Mouse (Mus musculus): ENCODE measurements around the gene Asl. TPM values are rescaled to one million over a fixed set of nuclear protein-coding genes. Genes with fewer than 3 reads are reported as not detected.
"Not testable (repeated sequence)": the region's sequence is repeated elsewhere in the genome, so short reads cannot be mapped to it uniquely, and the experiment has no call there.

Gene Asl
- polyA plus RNA-seq, 1 experiment from 2014 or later, result 19.3 TPM

DNA sequence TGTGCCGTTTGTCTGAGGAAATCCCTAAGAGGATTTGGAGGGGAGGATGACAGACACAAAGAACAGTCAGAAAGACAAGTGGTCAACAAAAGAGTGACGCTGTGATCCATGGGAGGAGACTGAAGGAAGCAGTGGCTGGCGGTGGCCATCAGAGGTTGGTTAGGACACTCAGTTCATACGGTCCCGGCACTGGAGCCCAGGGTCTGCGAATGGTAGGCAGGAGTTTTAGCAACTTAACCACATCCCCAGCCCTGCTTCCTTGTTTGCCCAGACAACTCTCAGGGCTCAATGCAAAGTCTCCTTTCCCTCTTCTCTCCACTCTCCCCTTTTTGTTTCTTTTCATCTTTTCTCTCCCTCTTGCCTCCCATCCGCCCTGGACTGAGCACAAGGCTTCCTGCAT, 17.1 kb upstream of the Asl start:
- Histone ChIP-seq H3K4me3 (ENCODE audit: control insufficient read depth in 1 of 2, insufficient read depth in 1 of 2, low read depth in 1 of 2, low read length in 2 of 2) (no peak overlapping the region), H3K9ac (ENCODE audit: low read length) (no peak overlapping the region), H3K27me3 (ENCODE audit: control insufficient read depth, insufficient read depth, low read length) (peaks cover 45% of the 10 kb centered on the region), H3K9me3 (ENCODE audit: control insufficient read depth, low read length) (no peaks in the 10 kb centered on the region), H3K4me2 (ENCODE audit: low read length) (no peak overlapping the region), H3K36me3 (ENCODE audit: control insufficient read depth, insufficient read depth, low read length) (peaks cover 60% of the 10 kb centered on the region), H3K4me1 (ENCODE audit: control insufficient read depth in 2 of 2, insufficient read depth in 2 of 2, low read length in 2 of 2) (peaks cover 9 to 11% of the 10 kb centered on the region in 2 experiments; a peak in 3 of 4 replicates), H3K27ac (replicated peaks in 1 of 2; ENCODE audit: control insufficient read depth in 1 of 2, insufficient read depth in 1 of 2, low read depth in 2 of 2, low read length in 2 of 2) (no peak overlapping the region)
- ATAC-seq (ENCODE audit: insufficient number of reproducible peaks, insufficient read depth, low FRiP score, low read depth), result no peak
- WGBS, result 70% methylated on average over 7 of the region's 7 CpGs

GRCm38 (mm10) chr5:130044201-130044695, 15.2 kb upstream of the Asl start:
- Histone ChIP-seq H3K4me3 (ENCODE audit: control insufficient read depth in 1 of 2, insufficient read depth in 1 of 2, low read depth in 1 of 2, low read length in 2 of 2) (no peak overlapping the region), H3K9ac (ENCODE audit: low read length) (no peak overlapping the region), H3K4me2 (ENCODE audit: low read length) (no peak overlapping the region), H3K36me3 (ENCODE audit: control insufficient read depth, insufficient read depth, low read length) (peaks cover 61% of the 10 kb centered on the region), H3K9me3 (ENCODE audit: control insufficient read depth, low read length) (no peaks in the 10 kb centered on the region), H3K4me1 (ENCODE audit: control insufficient read depth in 2 of 2, insufficient read depth in 2 of 2, low read length in 2 of 2) (peaks cover 9 to 11% of the 10 kb centered on the region in 2 experiments; a peak in 3 of 4 replicates), H3K27me3 (ENCODE audit: control insufficient read depth, insufficient read depth, low read length) (peaks cover 30% of the 10 kb centered on the region), H3K27ac (replicated peaks in 1 of 2; ENCODE audit: control insufficient read depth in 1 of 2, insufficient read depth in 1 of 2, low read depth in 2 of 2, low read length in 2 of 2) (no peak overlapping the region)
- no peak for ATAC-seq (ENCODE audit: insufficient number of reproducible peaks, insufficient read depth, low FRiP score, low read depth)
- 84% methylated on average over 7 of the region's 7 CpGs for WGBS

DNA sequence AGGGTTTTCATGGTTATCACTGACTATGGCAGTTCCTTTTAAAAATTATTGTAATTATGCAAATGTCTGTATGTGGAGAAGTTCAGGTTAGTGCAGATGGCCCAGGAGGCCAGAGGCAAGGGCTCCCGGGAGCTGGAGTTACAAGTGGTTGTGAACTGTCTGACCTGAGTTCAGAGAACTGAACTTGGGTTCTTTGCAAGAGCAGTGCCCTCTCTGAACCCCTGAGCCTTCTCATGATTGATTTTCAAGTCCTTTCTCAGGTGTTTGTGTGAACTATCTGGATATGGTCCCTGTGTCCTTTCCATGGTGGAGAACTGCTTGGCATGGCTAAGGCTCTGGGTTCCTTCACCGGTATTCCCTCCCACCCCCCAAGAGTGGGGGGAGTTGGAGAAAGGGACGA, 14.7 kb upstream of the Asl start:
- no peak overlapping the region for H3K4me2 ChIP-seq (ENCODE audit: low read length)
- 95% methylated on average over 3 of the region's 3 CpGs for WGBS
- no peak overlapping the region for H3K4me3 ChIP-seq (ENCODE audit: control insufficient read depth in 1 of 2, insufficient read depth in 1 of 2, low read depth in 1 of 2, low read length in 2 of 2)
- no peak overlapping the region for H3K9ac ChIP-seq (ENCODE audit: low read length)
- H3K4me1 ChIP-seq (ENCODE audit: control insufficient read depth in 2 of 2, insufficient read depth in 2 of 2, low read length in 2 of 2), result peaks cover 9 to 11% of the 10 kb centered on the region in 2 experiments; a peak in 3 of 4 replicates
- no peak for ATAC-seq (ENCODE audit: insufficient number of reproducible peaks, insufficient read depth, low FRiP score, low read depth)
- no peaks in the 10 kb centered on the region for H3K9me3 ChIP-seq (ENCODE audit: control insufficient read depth, low read length)
- H3K36me3 ChIP-seq (ENCODE audit: control insufficient read depth, insufficient read depth, low read length), result peaks cover 56% of the 10 kb centered on the region
- no peak overlapping the region for H3K27ac ChIP-seq (replicated peaks in 1 of 2; ENCODE audit: control insufficient read depth in 1 of 2, insufficient read depth in 1 of 2, low read depth in 2 of 2, low read length in 2 of 2)
- H3K27me3 ChIP-seq (ENCODE audit: control insufficient read depth, insufficient read depth, low read length), result peaks cover 24% of the 10 kb centered on the region

GRCm38 (mm10) chr5:130041262-130041661, 12.2 kb upstream of the Asl start:
- Histone ChIP-seq H3K4me1 (ENCODE audit: control insufficient read depth in 2 of 2, insufficient read depth in 2 of 2, low read length in 2 of 2) (peaks cover 3 to 5% of the 10 kb centered on the region in 2 experiments; a peak in 3 of 4 replicates), H3K4me2 (ENCODE audit: low read length) (no peak overlapping the region), H3K9ac (ENCODE audit: low read length) (no peak overlapping the region), H3K9me3 (ENCODE audit: control insufficient read depth, low read length) (no peaks in the 10 kb centered on the region), H3K4me3 (ENCODE audit: control insufficient read depth in 1 of 2, insufficient read depth in 1 of 2, low read depth in 1 of 2, low read length in 2 of 2) (no peak overlapping the region), H3K36me3 (ENCODE audit: control insufficient read depth, insufficient read depth, low read length) (peaks cover 67% of the 10 kb centered on the region), H3K27me3 (ENCODE audit: control insufficient read depth, insufficient read depth, low read length) (peaks cover 20% of the 10 kb centered on the region), H3K27ac (replicated peaks in 1 of 2; ENCODE audit: control insufficient read depth in 1 of 2, insufficient read depth in 1 of 2, low read depth in 2 of 2, low read length in 2 of 2) (no peak overlapping the region)
- 87% methylated on average over 4 of the region's 4 CpGs for WGBS
- ATAC-seq (ENCODE audit: insufficient number of reproducible peaks, insufficient read depth, low FRiP score, low read depth), result no peak

GRCm38 (mm10) chr5:130040797-130041196, 11.8 kb upstream of the Asl start:
- H3K4me2 ChIP-seq (ENCODE audit: low read length), result no peak overlapping the region
- H3K4me1 ChIP-seq (ENCODE audit: control insufficient read depth in 2 of 2, insufficient read depth in 2 of 2, low read length in 2 of 2), result 0 out of 4 replicates have a peak, but pooled peaks cover 0 to under 1% of the 10 kb centered on the region in 2 experiments
- no peak for ATAC-seq (ENCODE audit: insufficient number of reproducible peaks, insufficient read depth, low FRiP score, low read depth)
- H3K36me3 ChIP-seq (ENCODE audit: control insufficient read depth, insufficient read depth, low read length), result peaks cover 67% of the 10 kb centered on the region
- no peaks in the 10 kb centered on the region for H3K9me3 ChIP-seq (ENCODE audit: control insufficient read depth, low read length)
- peaks cover 20% of the 10 kb centered on the region for H3K27me3 ChIP-seq (ENCODE audit: control insufficient read depth, insufficient read depth, low read length)
- H3K27ac ChIP-seq (replicated peaks in 1 of 2; ENCODE audit: control insufficient read depth in 1 of 2, insufficient read depth in 1 of 2, low read depth in 2 of 2, low read length in 2 of 2), result no peak overlapping the region
- H3K9ac ChIP-seq (ENCODE audit: low read length), result no peak overlapping the region
- H3K4me3 ChIP-seq (ENCODE audit: control insufficient read depth in 1 of 2, insufficient read depth in 1 of 2, low read depth in 1 of 2, low read length in 2 of 2), result no peak overlapping the region
- WGBS, result 86% methylated on average over 4 of the region's 4 CpGs

DNA sequence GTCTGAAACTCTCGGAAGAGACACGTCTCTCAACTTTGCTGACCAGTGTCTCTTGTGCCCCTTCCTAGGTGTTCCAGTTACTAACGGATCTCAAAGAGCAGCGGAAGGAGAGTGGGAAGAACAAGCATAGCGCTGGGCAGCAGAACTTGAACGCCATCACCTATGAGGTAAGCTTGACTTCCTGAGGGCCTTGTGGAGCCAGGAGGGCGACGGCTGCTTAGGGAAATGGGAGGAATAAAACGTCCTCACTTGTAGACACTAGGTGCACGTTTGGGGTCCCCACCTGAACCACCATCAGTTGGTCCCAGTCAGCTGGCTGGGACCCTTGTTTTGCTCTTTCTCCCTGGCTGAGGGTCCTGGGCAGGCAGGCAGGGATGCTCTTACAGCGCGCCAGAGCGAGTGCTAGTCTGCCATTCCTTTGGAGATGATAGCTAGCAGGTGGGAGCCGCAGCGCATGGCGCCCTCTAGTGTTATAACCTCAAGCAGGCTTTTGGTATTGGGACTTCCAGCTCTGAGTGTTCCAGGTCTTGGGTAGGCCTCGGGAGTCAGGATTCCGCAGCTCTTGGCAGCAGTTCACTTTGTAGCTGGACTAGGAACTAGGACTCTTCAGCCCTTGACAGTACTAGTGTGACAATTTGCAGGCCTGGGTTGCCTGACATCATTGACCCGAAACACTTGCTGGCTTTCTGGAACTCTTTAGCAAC, 8.9 kb upstream of the Asl start:
- H3K27me3 ChIP-seq (ENCODE audit: control insufficient read depth, insufficient read depth, low read length), result no peaks in the 10 kb centered on the region
- H3K4me1 ChIP-seq (ENCODE audit: control insufficient read depth in 2 of 2, insufficient read depth in 2 of 2, low read length in 2 of 2), result no peaks in the 10 kb centered on the region
- H3K4me3 ChIP-seq (ENCODE audit: control insufficient read depth in 1 of 2, insufficient read depth in 1 of 2, low read depth in 1 of 2, low read length in 2 of 2), result no peak overlapping the region
- no peak overlapping the region for H3K4me2 ChIP-seq (ENCODE audit: low read length)
- H3K9ac ChIP-seq (ENCODE audit: low read length), result no peak overlapping the region
- H3K36me3 ChIP-seq (ENCODE audit: control insufficient read depth, insufficient read depth, low read length), result peaks cover 64% of the 10 kb centered on the region
- no peaks in the 10 kb centered on the region for H3K9me3 ChIP-seq (ENCODE audit: control insufficient read depth, low read length)
- 59% methylated on average over 19 of the region's 19 CpGs for WGBS
- H3K27ac ChIP-seq (replicated peaks in 1 of 2; ENCODE audit: control insufficient read depth in 1 of 2, insufficient read depth in 1 of 2, low read depth in 2 of 2, low read length in 2 of 2), result no peak overlapping the region
- ATAC-seq (ENCODE audit: insufficient number of reproducible peaks, insufficient read depth, low FRiP score, low read depth), result no peak

- not testable (repeated sequence) for H3K27ac ChIP-seq (replicated peaks in 1 of 2; ENCODE audit: control insufficient read depth in 1 of 2, insufficient read depth in 1 of 2, low read depth in 2 of 2, low read length in 2 of 2); H3K4me1 ChIP-seq (ENCODE audit: control insufficient read depth in 2 of 2, insufficient read depth in 2 of 2, low read length in 2 of 2); H3K4me2 ChIP-seq (ENCODE audit: low read length); ATAC-seq (ENCODE audit: insufficient number of reproducible peaks, insufficient read depth, low FRiP score, low read depth); H3K9ac ChIP-seq (ENCODE audit: low read length); H3K4me3 ChIP-seq (ENCODE audit: control insufficient read depth in 1 of 2, insufficient read depth in 1 of 2, low read depth in 1 of 2, low read length in 2 of 2); H3K9me3 ChIP-seq (ENCODE audit: control insufficient read depth, low read length); H3K27me3 ChIP-seq (ENCODE audit: control insufficient read depth, insufficient read depth, low read length)
- peaks cover 48% of the 10 kb centered on the region for H3K36me3 ChIP-seq (ENCODE audit: control insufficient read depth, insufficient read depth, low read length)
- WGBS, result 77% methylated on average over 2 of the region's 2 CpGs
Measured at GRCm38 (mm10) chr5:130036300-130036699, 7.3 kb upstream of the Asl start.

Data from heart, embryonic 14.5 days (tissue).